8 mouse cellular contexts compared by ENCODE assay signal in the genomic region with DNA sequence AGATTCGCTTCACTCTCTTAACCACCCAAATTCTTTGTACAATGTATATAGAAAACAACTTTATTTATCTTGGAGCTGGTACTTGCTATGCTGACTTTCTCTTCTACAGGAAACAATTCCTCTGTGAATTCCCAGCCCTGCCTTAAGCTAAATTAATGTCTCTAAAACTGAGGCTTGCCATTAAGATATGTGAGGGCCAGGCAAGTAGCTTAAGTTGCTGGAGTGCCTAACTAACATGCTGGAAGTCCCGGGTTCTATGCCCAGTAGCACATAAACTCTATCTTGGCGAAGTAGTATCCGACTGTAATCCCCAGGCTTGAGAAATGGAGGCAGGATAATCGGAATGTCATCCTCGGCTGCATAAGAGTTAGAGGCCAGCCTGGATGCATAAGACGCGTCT. TPM values are rescaled to one million over a fixed set of nuclear protein-coding genes. Genes with fewer than 3 reads are reported as not detected.
A peak's percentile ranks its signal among the peaks of the same experiment; 100 is the strongest.
DNase-seq lines count a peak whose midpoint lies in the region; ATAC-seq and TF ChIP-seq lines count a peak whose summit lies in the region.

No protein-coding gene starts in this region.

- 37% methylated on average over 8 of the region's 8 CpGs for WGBS in heart, embryonic 11.5 days (ENCODE audit: insufficient replicate concordance)
- WGBS in forebrain, embryonic 14.5 days, result 42% methylated on average over 8 of the region's 8 CpGs
- WGBS in liver, embryonic 14.5 days (ENCODE audit: insufficient replicate concordance), result 36% methylated on average over 8 of the region's 8 CpGs

- peak overlapping the region; percentile 17; the same call in 1 of the 2 replicates for H3K9ac ChIP-seq in heart, embryonic 11.5 days (ENCODE audit: low read depth, low read length)
- H3K9ac ChIP-seq in forebrain, embryonic 14.5 days (ENCODE audit: low read length), result no peak overlapping the region
- peak overlapping the region; percentile 80 for H3K9ac ChIP-seq in liver, embryonic 14.5 days (replicated peaks)

- peak overlapping the region; percentile 90 for H3K4me3 ChIP-seq in heart, embryonic 11.5 days (ENCODE audit: low read depth, low read length)
- H3K4me3 ChIP-seq in forebrain, embryonic 14.5 days (ENCODE audit: low read depth, low read length), result peak overlapping the region; percentile 79; the same call in 1 of the 2 replicates
- H3K4me3 ChIP-seq in liver, embryonic 14.5 days (ENCODE audit: insufficient read depth in 1 of 2, low read depth in 2 of 2, low read length in 2 of 2), result peak overlapping the region; percentile 78 to 96; a peak in 3 of 4 replicates

- no peak for TF ChIP-seq EP300 in liver, embryonic 14.5 days (IDR thresholded peaks at IDR 0.05; ENCODE audit: low read depth)

- H3K4me2 ChIP-seq in heart, embryonic 11.5 days, result peak overlapping the region; percentile 84
- peak overlapping the region; percentile 79 for H3K4me2 ChIP-seq in forebrain, embryonic 14.5 days (ENCODE audit: low read length)
- peak overlapping the region; percentile 93 for H3K4me2 ChIP-seq in liver, embryonic 14.5 days (ENCODE audit: low read depth)

- ATAC-seq in heart, embryonic 11.5 days (replicated peaks; ENCODE audit: insufficient number of reproducible peaks, low FRiP score, low TSS enrichment), result no peak
- ATAC-seq in forebrain, embryonic 14.5 days, result no peak
- ATAC-seq in liver, embryonic 14.5 days (ENCODE audit: insufficient read depth), result no peak

- TF ChIP-seq CTCF in liver, embryonic 14.5 days (IDR thresholded peaks at IDR 0.05; ENCODE audit: low read depth), result no peak

- DNase-seq in heart, postnatal 4 days, result no peak
- peak; percentile 9 to 15 for DNase-seq in B cell, adult 2 months
- no peak for DNase-seq in forebrain, embryonic 14.5 days (ENCODE audit: low spot score)
- no peak for DNase-seq in liver, embryonic 14.5 days (ENCODE audit: low read depth in 3 of 3, low spot score in 3 of 3)
- DNase-seq in left cerebral cortex, postnatal 14 days (ENCODE audit: low spot score in 2 of 2), result no peak
- DNase-seq in cerebellum, adult 8-10 months, result no peak
- DNase-seq in thymus, postnatal 10 days (ENCODE audit: low spot score in 2 of 2), result no peak

- H3K9me3 ChIP-seq in heart, embryonic 11.5 days (replicated peaks; ENCODE audit: control insufficient read depth, low read length), result no peaks in the 10 kb centered on the region
- no peaks in the 10 kb centered on the region for H3K9me3 ChIP-seq in forebrain, embryonic 14.5 days (replicated peaks; ENCODE audit: control insufficient read depth, low read length)
- no peaks in the 10 kb centered on the region for H3K9me3 ChIP-seq in liver, embryonic 14.5 days (ENCODE audit: control insufficient read depth, low read length)

- intact Hi-C loops in left cerebral cortex, postnatal 14 days (cut with DNase I), result no loop called here

- 0 out of 2 replicates have a peak, but pooled peaks cover 2% of the 10 kb centered on the region for H3K36me3 ChIP-seq in heart, embryonic 11.5 days (ENCODE audit: control insufficient read depth, insufficient read depth, low read length)
- H3K36me3 ChIP-seq in forebrain, embryonic 14.5 days (ENCODE audit: control insufficient read depth, insufficient read depth, low read length), result no peaks in the 10 kb centered on the region
- no peaks in the 10 kb centered on the region; the same call in 1 of the 2 replicates for H3K36me3 ChIP-seq in liver, embryonic 14.5 days (replicated peaks; ENCODE audit: control insufficient read depth, insufficient read depth, low read depth)

- H3K27me3 ChIP-seq in heart, embryonic 11.5 days (ENCODE audit: control insufficient read depth, insufficient read depth, low read length), result no peaks in the 10 kb centered on the region
- H3K27me3 ChIP-seq in forebrain, embryonic 14.5 days (replicated peaks; ENCODE audit: control insufficient read depth, insufficient read depth, low read length), result no peaks in the 10 kb centered on the region
- H3K27me3 ChIP-seq in liver, embryonic 14.5 days (ENCODE audit: control insufficient read depth, insufficient read depth, low read length), result no peaks in the 10 kb centered on the region

- H3K4me1 ChIP-seq in heart, embryonic 11.5 days (ENCODE audit: control insufficient read depth, insufficient read depth, low read length), result peaks cover 2% of the 10 kb centered on the region; the same call in 1 of the 2 replicates
- H3K4me1 ChIP-seq in forebrain, embryonic 14.5 days (ENCODE audit: control insufficient read depth, insufficient read depth, low read length), result peaks cover 14% of the 10 kb centered on the region; the same call in 1 of the 2 replicates
- peaks cover 7% of the 10 kb centered on the region in 2 experiments; a peak in 3 of 4 replicates for H3K4me1 ChIP-seq in liver, embryonic 14.5 days (replicated peaks; ENCODE audit: control insufficient read depth in 2 of 2, insufficient read depth in 2 of 2, low read length in 1 of 2)

- H3K27ac ChIP-seq in heart, embryonic 11.5 days (ENCODE audit: low read depth, low read length), result no peak overlapping the region
- no peak overlapping the region for H3K27ac ChIP-seq in forebrain, embryonic 14.5 days (ENCODE audit: low read depth, low read length)
- peak overlapping the region; percentile 63 for H3K27ac ChIP-seq in liver, embryonic 14.5 days

RNA-seq across cellular contexts. Expression of a gene that starts 0.5 kb away (rescaled TPM):
- polyA plus RNA-seq in heart, embryonic 11.5 days (2014; fragmentation: Nextera tagmentation; extraction: Ambion mirVana), result 86.9 and 94.7 TPM in 2 replicates
- total RNA-seq in heart, postnatal 4 days (2021), result 100 to 1,000 TPM; 175 to 176 TPM
- polyA plus RNA-seq in forebrain, embryonic 14.5 days (2014; fragmentation: Nextera tagmentation; extraction: Ambion mirVana), result 67.2 and 80.6 TPM in 2 replicates
- 12.8 and 13.1 TPM in 2 replicates for polyA plus RNA-seq in liver, embryonic 14.5 days (2012; rRNA removed)
- polyA plus RNA-seq in liver, embryonic 14.5 days (2014; fragmentation: Nextera tagmentation; extraction: Ambion mirVana), result 23.0 and 24.0 TPM in 2 replicates
- 100 to 1,000 TPM; 163 to 173 TPM for total RNA-seq in left cerebral cortex, postnatal 14 days (2021)

RNA-seq across cellular contexts. Expression of a gene that starts 20.7 kb away (rescaled TPM):
- 140 and 144 TPM in 2 replicates for polyA plus RNA-seq in heart, embryonic 11.5 days (2014; fragmentation: Nextera tagmentation; extraction: Ambion mirVana)
- 10 to 100 TPM; 75.3 to 76.0 TPM for total RNA-seq in heart, postnatal 4 days (2021)
- 89.0 and 96.6 TPM in 2 replicates for polyA plus RNA-seq in forebrain, embryonic 14.5 days (2014; fragmentation: Nextera tagmentation; extraction: Ambion mirVana)
- polyA plus RNA-seq in liver, embryonic 14.5 days (2012; rRNA removed), result 41.3 and 69.4 TPM in 2 replicates
- 120 and 122 TPM in 2 replicates for polyA plus RNA-seq in liver, embryonic 14.5 days (2014; fragmentation: Nextera tagmentation; extraction: Ambion mirVana)
- 10 to 100 TPM; 15.6 to 19.1 TPM for total RNA-seq in left cerebral cortex, postnatal 14 days (2021)

Comparison
In these comparisons a context has a peak if more than half of its experiments do, and no peak if none do; other contexts are left out.
1. DNase-seq: peak in B cell, adult 2 months (2 of 2); none in heart, postnatal 4 days (single experiment), forebrain, embryonic 14.5 days (single experiment), liver, embryonic 14.5 days (0 of 3), left cerebral cortex, postnatal 14 days (0 of 2), cerebellum, adult 8-10 months (single experiment) and thymus, postnatal 10 days (0 of 2).
2. Peak in every context shown above with its lines, with median percentiles within 50 percentile points of each other: H3K4me2 ChIP-seq and H3K4me3 ChIP-seq.